ENCODE assay signal across 26 mouse cellular contexts in genomic region chr11:68561957-68562950, GRCm38 (mm10). TPM values are rescaled to one million over a fixed set of nuclear protein-coding genes. Genes with fewer than 3 reads are reported as not detected.
A peak's percentile ranks its signal among the peaks of the same experiment; 100 is the strongest.
DNase-seq lines count a peak whose midpoint lies in the region; TF ChIP-seq lines count a peak whose summit lies in the region.
"Had no signal": no experiment of that assay in that cellular context is flagged by ENCODE, and none has a peak within 500 bp of the region (broad histone marks: within the 10 kb centered on the region; RNA-seq: fewer than 3 reads in every experiment).

No protein-coding gene starts in this region.

- H3K4me3 ChIP-seq in heart, adult 2 months, result no peak overlapping the region
- H3K4me3 ChIP-seq: embryonic facial prominence, embryonic 15.5 days; forebrain, embryonic 12.5 days; layer of hippocampus, adult 2 months; megakaryocyte, embryonic 14.5 days; myocyte had no signal

- H3K36me3 ChIP-seq in heart, adult 2 months (ENCODE audit: control insufficient read depth, insufficient read depth, low read length), result no peaks in the 10 kb centered on the region
- H3K36me3 ChIP-seq: embryonic facial prominence, embryonic 15.5 days; forebrain, embryonic 12.5 days had no signal

- no peaks in the 10 kb centered on the region for H3K27me3 ChIP-seq in heart, adult 2 months (ENCODE audit: control insufficient read depth, insufficient read depth, low read length)
- H3K27me3 ChIP-seq: CH12.LX; embryonic facial prominence, embryonic 15.5 days had no signal

- TF ChIP-seq POLR2A in heart, adult 2 months (IDR thresholded peaks at IDR 0.05; ENCODE audit: insufficient read depth, low read depth, low read length), result no peak

- intact Hi-C loops in heart, postnatal 10 days (cut with DNase I), result loop anchor here (10.0 kb wide), 1 partner anchor 313 kb away; the partner anchor contains the start of gene Ndel1
- intact Hi-C loops in heart, adult 2 months (cut with DNase I), result loop anchor here (10.0 kb wide), 1 partner anchor 313 kb away; the partner anchor contains the start of gene Ndel1
- intact Hi-C loops in left cerebral cortex, postnatal 4 days (cut with DNase I), result no loop called here

- 58% methylated on average over 11 of the region's 11 CpGs for WGBS in heart, adult 2 months

- H3K9ac ChIP-seq in heart, adult 2 months (ENCODE audit: low read depth, low read length), result no peak overlapping the region
- H3K9ac ChIP-seq: embryonic facial prominence, embryonic 15.5 days; forebrain, embryonic 12.5 days; liver, postnatal 0 days had no signal

- peak; percentile 39 to 48 for DNase-seq in heart, postnatal 10 days
- DNase-seq in heart, adult 2 months, result no peak
- DNase-seq in left cerebral cortex, postnatal 4 days, result peak; percentile 37
- DNase-seq in left cerebral cortex, adult 18-20 months (ENCODE audit: low spot score in 2 of 2), result no peak
- DNase-seq in cerebellum, adult 9-10 months, result peak; percentile 70
- DNase-seq in urinary bladder, postnatal 4 days (ENCODE audit: low spot score in 2 of 2), result no peak
- no peak for DNase-seq in thymus, postnatal 36 days
- DNase-seq: embryo, embryonic 11 days; liver; liver, postnatal 0 days; lung, postnatal 14 days; midbrain, embryonic 14.5 days; spleen, adult 18-20 months; thymus, postnatal 25 days had no signal

- no peaks in the 10 kb centered on the region for H3K4me1 ChIP-seq in heart, adult 2 months (ENCODE audit: control insufficient read depth, insufficient read depth, low read length)

- no peak for TF ChIP-seq CTCF in heart, adult 2 months (IDR thresholded peaks at IDR 0.05)

- no peaks in the 10 kb centered on the region for H3K79me2 ChIP-seq in heart, adult 2 months (replicated peaks; ENCODE audit: control insufficient read depth, insufficient read depth, low read length)

- H3K27ac ChIP-seq in heart, adult 2 months, result no peak overlapping the region
- H3K27ac ChIP-seq: embryonic facial prominence, embryonic 15.5 days; forebrain, embryonic 12.5 days; layer of hippocampus, adult 2 months had no signal

- no peak for TF ChIP-seq EP300 in heart, adult 2 months (IDR thresholded peaks at IDR 0.05; ENCODE audit: insufficient read depth, low read depth, low read length)

RNA-seq across cellular contexts. Expression of gene Mfsd6l, which starts 6.3 kb away (rescaled TPM):
- total RNA-seq in heart, postnatal 10 days (2021), result under 1 TPM; 0.27 to 0.31 TPM
- total RNA-seq in heart, adult 2 months (2021), result not detected
- polyA plus RNA-seq in heart, adult 2 months (2012; rRNA removed), result 0.56 and 0.61 TPM in 2 replicates
- total RNA-seq in left cerebral cortex, postnatal 4 days (2021), result under 1 TPM in 1 of 2 experiments, not detected in 1; 0.16 TPM
- not detected for total RNA-seq in left cerebral cortex, adult 18-20 months (2021)
- total RNA-seq: gastrocnemius, adult 8-10 months; granulocyte monocyte progenitor cell, adult 5-6 weeks; MEL had no signal
- polyA plus RNA-seq: forebrain, embryonic 12.5 days; heart, embryonic 14.5 days; hindbrain, embryonic 11.5 days; midbrain, embryonic 14.5 days; myocyte; neural tube, embryonic 14.5 days had no signal

RNA-seq across cellular contexts. Expression of gene Ccdc42, which starts 24.6 kb away (rescaled TPM):
- total RNA-seq in heart, postnatal 10 days (2021), result under 1 TPM; 0.24 to 0.47 TPM
- total RNA-seq in heart, adult 2 months (2021), result not detected
- 0.26 TPM in 1 of 2 replicates, not detected in the other for polyA plus RNA-seq in heart, adult 2 months (2012; rRNA removed)
- total RNA-seq in left cerebral cortex, postnatal 4 days (2021), result under 1 TPM in 1 of 2 experiments, not detected in 1; 0.52 TPM
- total RNA-seq in left cerebral cortex, adult 18-20 months (2021), result 1 to 10 TPM in 1 of 2 experiments, under 1 TPM in 1; 0.60 to 1.8 TPM
- total RNA-seq: CH12.LX; gastrocnemius, adult 8-10 months; granulocyte monocyte progenitor cell, adult 5-6 weeks; MEL had no signal
- polyA plus RNA-seq: embryonic facial prominence, embryonic 15.5 days; liver, postnatal 0 days; midbrain, embryonic 14.5 days; myocyte; neural tube, embryonic 14.5 days had no signal

RNA-seq across cellular contexts. Expression of gene Pik3r6, which starts 59.4 kb away (rescaled TPM):
- total RNA-seq in heart, postnatal 10 days (2021), result 1 to 10 TPM; 7.4 to 9.6 TPM
- total RNA-seq in heart, adult 2 months (2021), result 1 to 10 TPM; 3.6 to 6.1 TPM
- polyA plus RNA-seq in heart, adult 2 months (2012; rRNA removed), result 9.0 and 11.4 TPM in 2 replicates
- total RNA-seq in left cerebral cortex, postnatal 4 days (2021), result 1 to 10 TPM; 1.9 to 2.6 TPM
- total RNA-seq in left cerebral cortex, adult 18-20 months (2021), result 1 to 10 TPM; 3.5 to 4.0 TPM

Comparison
In these comparisons a context has a peak if more than half of its experiments do, and no peak if none do; other contexts are left out.
1. DNase-seq: peak in heart, postnatal 10 days (2 of 2), left cerebral cortex, postnatal 4 days (single experiment) and cerebellum, adult 9-10 months (single experiment); none in heart, adult 2 months (0 of 2), left cerebral cortex, adult 18-20 months (0 of 2), urinary bladder, postnatal 4 days (0 of 2) and thymus, postnatal 36 days (0 of 2).